Mouse (Mus musculus) midbrain, embryonic 14.5 days (tissue): ENCODE measurements at regions not wholly inside any gene's neighbourhood (a gene's known extent, or its start where the extent isn't known, plus 50 kb on each side); places are given as distances from the start of the nearest gene placed in this dataset.

Experiments
- ATAC-seq: fragments of 200-750 bp; cut with Nextera tagmentation; 2 replicates; pipeline ENCODE4 v1.8.0; 2017; ENCODE audit warnings: moderate number of reproducible peaks, moderate library complexity; ENCODE audit not compliant: low FRiP score, low TSS enrichment
- DNase-seq: peaks from one replicate; pipeline ENCODE4 v3.0.0-alpha.2; 2015
- H3K27ac ChIP-seq: fragments of 300-500 bp; sonication (generic); replicated peaks from 2 replicates; pipeline ENCODE4 v1.5.1; 2014; ENCODE audit warnings: mild to moderate bottlenecking, low read depth, low read length, moderate library complexity
- H3K27me3 ChIP-seq: fragments of 300-500 bp; sonication (generic); 2 replicates; pipeline ENCODE4 v1.6.1; 2014; ENCODE audit warnings: low read length, control low read depth, mixed read lengths; ENCODE audit not compliant: control insufficient read depth, insufficient read depth
- H3K36me3 ChIP-seq: fragments of 300-500 bp; sonication (generic); 2 replicates; pipeline ENCODE4 v1.6.1; 2014; ENCODE audit warnings: low read length, control low read depth; ENCODE audit not compliant: control insufficient read depth, insufficient read depth
- H3K4me1 ChIP-seq: fragments of 300-500 bp; sonication (generic); 2 replicates; pipeline ENCODE4 v1.6.1; 2014; ENCODE audit warnings: mild to moderate bottlenecking, antibody characterized with exemption, low read length, control low read depth; ENCODE audit not compliant: control insufficient read depth, insufficient read depth
- H3K4me2 ChIP-seq: fragments of 300-500 bp; sonication (generic); 2 replicates; pipeline ENCODE4 v1.6.1; 2014; ENCODE audit warnings: mild to moderate bottlenecking, low read length, moderate library complexity
- H3K4me3 ChIP-seq: fragments of 300-500 bp; sonication (generic); replicated peaks from 2 replicates; pipeline ENCODE4 v1.5.1; 2014; ENCODE audit warnings: low read depth, low read length
- H3K9ac ChIP-seq: fragments of 300-500 bp; sonication (generic); replicated peaks from 2 replicates; pipeline ENCODE4 v1.6.1; 2014; ENCODE audit warnings: mild to moderate bottlenecking, low read length, moderate library complexity
- H3K9me3 ChIP-seq: fragments of 300-500 bp; sonication (generic); 2 replicates; pipeline ENCODE4 v1.6.1; 2016; ENCODE audit warnings: low read length, control low read depth, mixed read lengths; ENCODE audit not compliant: control insufficient read depth
- WGBS: fragments of 180-500 bp; shearing (Covaris S2); extraction: QIAGEN DNeasy Blood & Tissue Kit; methylation state at CpG from one replicate; pipeline ENCODE4 v1.1.7; 2014; 5-methylcytosine and 5-hydroxymethylcytosine counted together

GRCm38 (mm10) chr2:57934062-57934822, 63.4 kb upstream of the Galnt5 start:
- no peak overlapping the region for H3K27ac ChIP-seq
- H3K36me3 ChIP-seq, result no peaks in the 10 kb centered on the region
- H3K4me3 ChIP-seq, result no peak overlapping the region
- H3K9me3 ChIP-seq, result no peaks in the 10 kb centered on the region
- ATAC-seq, result no peak
- no peak overlapping the region for H3K9ac ChIP-seq
- H3K4me1 ChIP-seq, result no peaks in the 10 kb centered on the region
- no peaks in the 10 kb centered on the region for H3K27me3 ChIP-seq
- DNase-seq, result no peak
- WGBS, result 64% methylated on average over 5 of the region's 5 CpGs
- no peak overlapping the region for H3K4me2 ChIP-seq
